ENCODE assay signal across 9 mouse cellular contexts in genomic region chr17:26094531-26095110, GRCm38 (mm10). TPM values are rescaled to one million over a fixed set of nuclear protein-coding genes. Genes with fewer than 3 reads are reported as not detected.
DNase-seq lines count a peak whose midpoint lies in the region; ATAC-seq and TF ChIP-seq lines count a peak whose summit lies in the region.
"Had no signal": no experiment of that assay in that cellular context is flagged by ENCODE, and none has a peak within 500 bp of the region (broad histone marks: within the 10 kb centered on the region; RNA-seq: fewer than 3 reads in every experiment).

No protein-coding gene starts in this region.

- no peak for TF ChIP-seq POLR2A in spleen, adult 2 months (IDR thresholded peaks at IDR 0.05; ENCODE audit: low read depth, low read length)

- WGBS in spleen, adult 2 months, result 50% methylated on average over 9 of the region's 9 CpGs
- WGBS in liver, embryonic 13.5 days (ENCODE audit: insufficient replicate concordance), result 18% methylated on average over 9 of the region's 9 CpGs

- no peak for TF ChIP-seq CTCF in spleen, adult 2 months (IDR thresholded peaks at IDR 0.05; ENCODE audit: extremely low read depth, insufficient read depth, insufficient read length, insufficient replicate concordance)

- peaks cover 3% of the 10 kb centered on the region for H3K9me3 ChIP-seq in erythroblast, embryonic 14.5 days (ENCODE audit: control insufficient read depth, low read length)
- no peaks in the 10 kb centered on the region for H3K9me3 ChIP-seq in liver, embryonic 13.5 days (replicated peaks)

- ATAC-seq in erythroblast, adult 5-6 weeks (replicated peaks; ENCODE audit: low FRiP score, poor library complexity, severe bottlenecking), result no peak
- ATAC-seq in liver, embryonic 13.5 days (ENCODE audit: low read depth), result no peak
- ATAC-seq: inflammation-experienced regulatory T-cells, adult 6 months had no signal

- H3K4me3 ChIP-seq in erythroblast, embryonic 14.5 days (replicated peaks), result peak overlapping the region; percentile 69
- peak overlapping the region; percentile 56; the same call in 1 of the 2 replicates for H3K4me3 ChIP-seq in spleen, adult 2 months (ENCODE audit: extremely low read depth, insufficient read depth, insufficient read length)
- peak overlapping the region; percentile 71 for H3K4me3 ChIP-seq in liver, embryonic 13.5 days (replicated peaks)

- no peaks in the 10 kb centered on the region for H3K27me3 ChIP-seq in erythroblast, embryonic 14.5 days (ENCODE audit: control insufficient read depth)
- H3K27me3 ChIP-seq in spleen, adult 2 months (ENCODE audit: control insufficient read depth, insufficient read depth, low read length), result no peaks in the 10 kb centered on the region
- H3K27me3 ChIP-seq in liver, embryonic 13.5 days, result no peaks in the 10 kb centered on the region

- peaks cover 12% of the 10 kb centered on the region for H3K36me3 ChIP-seq in erythroblast, embryonic 14.5 days (ENCODE audit: control insufficient read depth)
- H3K36me3 ChIP-seq in spleen, adult 2 months (ENCODE audit: control insufficient read depth, insufficient read depth, low read length), result no peaks in the 10 kb centered on the region
- peaks cover 15% of the 10 kb centered on the region for H3K36me3 ChIP-seq in liver, embryonic 13.5 days

- H3K4me1 ChIP-seq in erythroblast, embryonic 14.5 days (ENCODE audit: control insufficient read depth), result peaks cover 38% of the 10 kb centered on the region
- H3K4me1 ChIP-seq in spleen, adult 2 months (ENCODE audit: control insufficient read depth, insufficient read depth, insufficient read length), result no peaks in the 10 kb centered on the region; the same call in 1 of the 2 replicates
- peaks cover 45% of the 10 kb centered on the region for H3K4me1 ChIP-seq in liver, embryonic 13.5 days (replicated peaks)

- H3K9ac ChIP-seq in liver, embryonic 13.5 days, result peak overlapping the region; percentile 77

- intact Hi-C loops in gastrocnemius, postnatal 14 days (cut with DNase I; ENCODE audit: low total_unique reads), result no loop called here

- DNase-seq in spleen, adult 2 months (ENCODE audit: low read depth in 1 of 2, low spot score in 2 of 2), result no peak
- DNase-seq in spleen, postnatal 36 days (ENCODE audit: low spot score in 2 of 2), result no peak
- no peak for DNase-seq in liver, embryonic 13.5 days
- DNase-seq in ovary, postnatal 14 days (ENCODE audit: low spot score), result no peak
- DNase-seq in cerebellum, adult 9-10 months, result no peak
- no peak for DNase-seq in gastrocnemius, postnatal 14 days

- H3K27ac ChIP-seq in spleen, adult 2 months (ENCODE audit: insufficient read depth, low read length), result no peak overlapping the region
- peak overlapping the region; percentile 81 for H3K27ac ChIP-seq in liver, embryonic 13.5 days

- H3K4me2 ChIP-seq in liver, embryonic 13.5 days, result peak overlapping the region; percentile 95

RNA-seq across cellular contexts. Expression of gene Nme4, which starts 0.8 kb away (rescaled TPM):
- 5.5 and 9.0 TPM in 2 replicates for polyA plus RNA-seq in erythroblast, embryonic 14.5 days (2012)
- total RNA-seq in erythroblast, adult 5-6 weeks (2015; ENCODE audit: low replicate concordance), result 10.0 and 15.9 TPM in 2 replicates
- 4.2 and 5.2 TPM in 2 replicates for total RNA-seq in erythroblast, adult 5-6 weeks (2017; ENCODE audit: low replicate concordance)
- 13.7 and 17.7 TPM in 2 replicates for polyA plus RNA-seq in spleen, adult 2 months (2012; rRNA removed)
- 56.2 and 58.8 TPM in 2 replicates for polyA plus RNA-seq in liver, embryonic 13.5 days (2015; fragmentation: Nextera tagmentation; extraction: Ambion mirVana)
- total RNA-seq in gastrocnemius, postnatal 14 days (2021), result 1 to 10 TPM; 3.0 to 3.9 TPM

RNA-seq across cellular contexts. Expression of gene Decr2, which starts 4.5 kb away (rescaled TPM):
- polyA plus RNA-seq in erythroblast, embryonic 14.5 days (2012), result 0.02 TPM in 1 of 2 replicates, not detected in the other
- 3.1 TPM in 1 of 2 replicates, not detected in the other for total RNA-seq in erythroblast, adult 5-6 weeks (2015; ENCODE audit: low replicate concordance)
- total RNA-seq in erythroblast, adult 5-6 weeks (2017; ENCODE audit: low replicate concordance), result 0.42 and 3.2 TPM in 2 replicates
- 5.7 and 5.8 TPM in 2 replicates for polyA plus RNA-seq in spleen, adult 2 months (2012; rRNA removed)
- polyA plus RNA-seq in liver, embryonic 13.5 days (2015; fragmentation: Nextera tagmentation; extraction: Ambion mirVana), result 11.1 and 13.8 TPM in 2 replicates
- 1 to 10 TPM; 4.0 to 4.5 TPM for total RNA-seq in gastrocnemius, postnatal 14 days (2021)

RNA-seq across cellular contexts. Expression of gene Tmem8, which starts 18.5 kb away (rescaled TPM):
- polyA plus RNA-seq in erythroblast, embryonic 14.5 days (2012), result 0.21 and 0.31 TPM in 2 replicates
- 9.6 and 13.2 TPM in 2 replicates for total RNA-seq in erythroblast, adult 5-6 weeks (2015; ENCODE audit: low replicate concordance)
- total RNA-seq in erythroblast, adult 5-6 weeks (2017; ENCODE audit: low replicate concordance), result 4.3 and 5.0 TPM in 2 replicates
- 44.9 and 58.3 TPM in 2 replicates for polyA plus RNA-seq in spleen, adult 2 months (2012; rRNA removed)
- 1.3 and 1.7 TPM in 2 replicates for polyA plus RNA-seq in liver, embryonic 13.5 days (2015; fragmentation: Nextera tagmentation; extraction: Ambion mirVana)
- 1 to 10 TPM in 1 of 2 experiments, under 1 TPM in 1; 0.80 to 1.3 TPM for total RNA-seq in gastrocnemius, postnatal 14 days (2021)

RNA-seq across cellular contexts. Expression of gene Rab11fip3, which starts 25.3 kb away (rescaled TPM):
- 0.23 and 0.36 TPM in 2 replicates for polyA plus RNA-seq in erythroblast, embryonic 14.5 days (2012)
- total RNA-seq in erythroblast, adult 5-6 weeks (2015; ENCODE audit: low replicate concordance), result not detected in 2 replicates
- 0.17 and 0.42 TPM in 2 replicates for total RNA-seq in erythroblast, adult 5-6 weeks (2017; ENCODE audit: low replicate concordance)
- 13.3 and 13.6 TPM in 2 replicates for polyA plus RNA-seq in spleen, adult 2 months (2012; rRNA removed)
- 1.8 and 1.9 TPM in 2 replicates for polyA plus RNA-seq in liver, embryonic 13.5 days (2015; fragmentation: Nextera tagmentation; extraction: Ambion mirVana)
- total RNA-seq in gastrocnemius, postnatal 14 days (2021), result 10 to 100 TPM; 39.2 to 41.3 TPM

RNA-seq across cellular contexts. Expression of gene Mrpl28, which starts 28.7 kb away (rescaled TPM):
- 28.4 and 31.6 TPM in 2 replicates for polyA plus RNA-seq in erythroblast, embryonic 14.5 days (2012)
- total RNA-seq in erythroblast, adult 5-6 weeks (2015; ENCODE audit: low replicate concordance), result 21.7 and 22.6 TPM in 2 replicates
- 10.1 and 11.0 TPM in 2 replicates for total RNA-seq in erythroblast, adult 5-6 weeks (2017; ENCODE audit: low replicate concordance)
- polyA plus RNA-seq in spleen, adult 2 months (2012; rRNA removed), result 39.5 and 49.5 TPM in 2 replicates
- 148 and 156 TPM in 2 replicates for polyA plus RNA-seq in liver, embryonic 13.5 days (2015; fragmentation: Nextera tagmentation; extraction: Ambion mirVana)
- total RNA-seq in gastrocnemius, postnatal 14 days (2021), result 10 to 100 TPM; 55.3 to 57.7 TPM

Comparison
In these comparisons a context has a peak if more than half of its experiments do, and no peak if none do; other contexts are left out.
1. RNA of gene Tmem8, which starts 18.5 kb away (polyA plus RNA-seq): 44.9 to 58.3 TPM in spleen, adult 2 months; 1.3 to 1.7 TPM in liver, embryonic 13.5 days and 0.21 to 0.31 TPM in erythroblast, embryonic 14.5 days; every median in the first group is over 10 times any median in the second.
2. Peak in every context shown above with its lines, with median percentiles within 50 percentile points of each other: H3K4me3 ChIP-seq.